Mouse (Mus musculus) cerebellum, adult 18-20 months (tissue): Measurements from ENCODE around the gene Pard3.

Experiments used
- DNase-seq, 2 experiments: peaks; one replicate each; pipeline ENCODE4 v3.0.0; 2021

Gene Pard3

DNA sequence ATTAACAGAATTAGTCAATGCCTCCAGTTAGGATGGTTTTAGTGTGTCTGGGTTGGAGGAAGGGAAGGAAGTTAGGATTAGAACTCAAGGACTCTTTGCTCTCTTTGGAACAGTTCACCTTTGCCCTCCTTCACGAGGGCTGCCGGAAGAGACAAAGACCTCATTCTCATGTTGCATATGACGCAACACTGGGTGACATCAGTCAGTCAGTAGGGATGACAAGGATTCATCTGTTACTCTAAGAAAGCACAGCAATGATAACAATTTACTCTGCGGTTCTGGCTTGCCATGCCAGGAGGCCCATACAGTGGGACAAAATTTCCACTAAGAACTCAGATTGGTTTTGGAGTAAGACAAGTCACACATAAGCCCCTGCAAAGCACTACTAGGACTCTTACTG, 187.1 kb downstream of the Pard3 start:
- no peak for DNase-seq

DNA sequence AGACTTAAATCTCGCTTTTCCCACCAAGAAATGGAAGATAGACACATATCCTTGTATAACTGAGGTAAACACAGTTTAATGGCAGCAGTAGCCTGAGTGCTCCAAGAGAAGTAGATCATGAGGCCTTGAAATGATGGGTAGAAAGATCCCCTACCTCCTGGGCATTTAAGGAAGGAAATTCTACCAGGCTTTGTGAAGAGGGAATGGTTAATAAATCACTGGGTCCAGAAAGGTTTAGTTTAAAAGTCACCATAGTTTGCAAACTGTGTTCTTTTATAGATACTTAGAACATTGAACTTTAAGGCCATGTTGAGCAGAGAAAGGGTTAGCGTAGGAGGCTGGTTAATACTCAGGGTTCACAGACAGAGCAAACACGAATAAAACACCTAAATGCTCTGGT, 187.8 kb downstream of the Pard3 start:
- no peak for DNase-seq

DNA sequence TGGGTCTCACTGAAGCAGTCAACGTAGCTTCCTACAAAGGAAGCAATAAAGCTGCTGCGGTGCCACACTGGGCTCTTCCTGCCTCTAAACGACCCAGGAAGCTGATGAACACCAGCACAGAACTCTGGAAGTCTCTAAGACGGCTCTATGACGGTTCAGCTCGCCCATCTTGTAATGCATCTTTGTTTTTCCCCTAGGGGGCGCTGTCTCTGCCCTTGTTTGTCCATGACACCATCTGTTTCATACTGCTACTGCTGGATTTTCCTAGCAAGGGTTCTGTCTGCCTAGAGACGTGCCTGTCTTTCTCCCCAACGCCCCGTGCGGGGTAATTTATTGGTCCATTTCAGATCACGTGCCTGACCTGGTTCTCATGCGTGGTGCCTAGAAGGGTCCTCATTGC, 188.3 kb downstream of the Pard3 start:
- DNase-seq, result no peak

DNA sequence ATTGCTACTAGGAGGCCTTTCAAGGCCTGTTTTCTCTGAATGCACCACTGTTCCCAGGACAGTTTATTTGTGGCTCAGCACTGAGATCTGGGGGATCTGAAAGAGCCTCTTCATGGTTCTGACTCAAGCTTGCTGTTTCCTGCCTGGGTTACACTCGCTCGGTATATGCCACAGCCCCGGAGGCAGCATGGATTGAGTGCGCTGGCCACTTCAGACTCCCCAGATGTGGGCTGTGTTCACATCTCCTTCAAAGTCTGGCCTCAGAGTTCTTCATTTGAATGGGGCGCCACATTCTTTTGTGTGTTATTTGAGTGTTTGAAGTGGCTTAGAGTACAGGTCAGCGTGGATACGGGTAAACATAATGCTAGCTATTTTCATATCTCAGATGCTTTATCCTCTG, 190.9 kb downstream of the Pard3 start:
- no peak for DNase-seq

DNA sequence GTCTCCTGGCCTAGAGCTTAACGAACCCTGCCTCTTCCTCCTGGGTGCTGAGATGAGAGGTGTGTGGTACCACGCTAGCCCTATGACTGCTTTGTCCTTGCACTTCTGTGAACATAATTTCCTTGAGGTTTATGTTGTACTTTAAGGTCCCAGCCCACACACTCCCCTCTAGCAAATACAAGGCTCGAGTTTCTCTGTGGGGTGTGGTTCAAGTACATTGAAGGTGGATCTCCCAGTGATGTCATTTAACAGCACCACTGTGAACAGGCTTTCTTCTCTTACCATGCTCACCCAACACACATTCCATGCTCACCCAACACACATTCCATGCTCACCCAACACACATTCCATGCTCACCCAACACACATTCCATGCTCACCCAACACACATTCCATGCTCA, 193.4 kb downstream of the Pard3 start:
- DNase-seq, result no peak

DNA sequence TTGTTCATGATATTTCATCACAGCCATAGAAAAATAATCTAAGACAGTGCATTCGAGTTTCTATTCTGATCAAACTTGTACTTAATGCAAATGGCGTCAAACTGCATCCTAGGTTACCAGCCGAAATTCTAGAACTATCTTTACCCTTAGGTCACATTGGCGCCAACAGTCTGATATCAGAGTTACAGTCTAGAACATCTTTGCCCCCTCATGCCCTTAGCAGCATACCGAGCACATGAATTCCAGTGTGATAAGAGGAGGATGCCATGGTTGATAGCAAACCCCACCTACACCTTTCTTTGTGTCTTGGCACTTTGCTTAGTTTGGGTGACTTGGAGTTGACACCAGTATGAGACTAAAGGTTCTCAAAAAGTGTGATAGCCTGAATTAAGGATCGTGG, 197.4 kb downstream of the Pard3 start:
- no peak for DNase-seq

DNA sequence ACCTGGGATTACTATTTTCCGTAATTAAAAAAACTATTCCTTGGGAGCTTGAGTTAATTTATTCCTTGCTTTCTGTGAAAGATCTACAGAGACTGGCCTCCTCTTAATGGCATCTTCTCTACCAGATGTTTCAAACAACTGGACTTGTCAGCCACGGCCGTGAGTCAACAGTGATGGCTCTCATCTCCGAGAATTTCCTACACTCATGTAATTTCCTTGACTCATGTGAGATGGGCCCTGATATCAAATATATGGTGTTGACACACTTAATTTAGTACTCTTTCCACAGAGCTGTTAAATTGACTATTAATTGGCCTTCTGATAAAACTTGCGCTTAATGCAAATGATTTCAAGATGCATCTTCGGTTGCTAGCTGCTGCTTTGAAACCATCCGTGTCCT, 198.3 kb downstream of the Pard3 start:
- DNase-seq, result no peak

DNA sequence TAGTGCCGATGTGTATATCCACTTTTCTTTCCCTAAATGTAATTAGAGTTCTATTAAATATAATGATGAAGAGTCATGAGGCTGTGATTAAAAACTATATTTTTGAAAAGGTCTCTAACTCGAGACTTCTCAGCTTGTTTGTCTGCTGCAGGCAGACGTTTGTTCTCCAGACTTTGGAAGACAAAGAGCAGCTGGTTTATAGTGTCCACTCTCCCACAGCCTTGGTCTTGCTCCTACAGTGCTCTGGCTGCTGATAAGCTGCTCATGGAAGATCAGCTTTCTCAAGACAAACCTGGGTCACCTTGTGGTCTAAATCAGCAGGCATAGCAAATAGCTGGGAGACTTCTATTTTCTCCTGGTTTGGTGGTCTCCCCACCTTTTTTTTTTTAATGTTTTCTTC, 198.7 kb downstream of the Pard3 start:
- no peak for DNase-seq

DNA sequence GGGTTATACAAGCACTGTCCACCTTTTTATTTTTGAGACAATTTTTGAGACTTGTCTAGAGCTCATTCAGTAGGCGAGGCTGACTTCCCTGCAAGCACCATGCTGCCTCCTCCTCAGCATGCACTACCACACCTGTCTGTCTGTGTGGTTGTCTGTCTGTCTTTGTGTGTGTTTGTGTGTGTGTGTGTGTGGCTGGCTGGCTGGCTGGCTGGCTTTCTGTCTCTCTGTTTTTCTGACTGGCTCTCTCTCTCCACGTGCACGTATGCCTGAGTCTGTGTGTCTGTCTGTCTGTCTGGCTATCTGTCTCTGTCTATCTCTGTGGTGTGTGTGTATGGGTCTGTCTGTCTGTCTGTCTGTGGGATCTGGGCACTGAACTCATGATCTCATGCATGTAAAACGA, 199.2 kb downstream of the Pard3 start:
- no peak for DNase-seq

DNA sequence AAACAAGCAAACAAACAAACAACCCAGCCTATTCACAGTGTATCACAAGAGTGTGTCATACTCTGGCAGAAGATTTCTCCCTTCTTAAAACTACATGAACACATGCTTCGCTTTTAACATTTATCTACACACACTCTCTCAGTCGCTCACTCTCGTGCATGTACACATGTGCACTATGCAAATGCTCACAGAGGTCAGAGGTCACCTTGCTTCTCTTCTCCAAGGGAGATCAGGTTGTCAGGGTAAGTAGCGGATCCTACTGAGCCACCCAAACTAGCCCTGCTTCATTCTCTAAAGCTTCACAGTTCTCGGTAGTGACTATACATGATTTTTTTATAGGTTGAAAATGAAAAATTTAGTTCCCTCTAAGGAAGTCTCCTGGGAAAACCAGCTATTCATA, 199.8 kb downstream of the Pard3 start:
- no peak for DNase-seq

DNA sequence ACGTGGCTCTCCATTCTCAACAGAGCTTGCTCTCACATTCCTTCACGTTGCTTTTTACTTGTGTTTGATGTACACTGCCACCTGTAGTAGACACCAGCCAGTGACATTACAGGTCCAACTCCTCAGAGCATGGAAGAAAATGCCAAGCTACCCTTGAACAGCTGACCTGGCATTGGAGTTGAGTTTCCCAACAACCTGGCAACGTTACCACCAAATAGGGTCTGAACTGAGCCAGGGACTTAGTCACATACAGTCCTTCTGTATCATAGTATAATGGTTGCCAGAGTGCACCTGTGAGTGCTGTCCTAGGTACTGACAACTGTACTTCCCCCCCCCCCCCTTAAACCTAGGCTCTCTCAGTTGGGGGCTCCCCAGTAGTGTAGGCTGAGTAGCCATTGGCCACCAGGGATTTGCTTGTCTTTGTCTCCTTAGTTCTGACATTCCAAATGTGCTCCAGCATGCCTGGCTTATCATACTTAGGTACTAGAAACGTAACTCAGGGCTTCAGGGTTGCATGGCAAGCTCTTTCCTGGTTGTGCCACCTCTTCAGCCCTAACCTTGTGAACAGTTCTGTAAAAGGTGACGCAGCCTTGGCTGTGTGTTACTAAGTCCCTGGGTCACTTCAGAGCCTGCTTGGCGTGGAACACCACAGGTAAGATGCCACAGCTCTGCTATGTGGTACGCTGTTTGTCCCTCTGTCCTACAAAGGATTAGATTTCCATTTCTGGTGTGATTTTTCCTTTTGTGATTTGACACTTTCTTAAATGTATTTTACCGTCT, 201.2 kb downstream of the Pard3 start:
- no peak for DNase-seq

DNA sequence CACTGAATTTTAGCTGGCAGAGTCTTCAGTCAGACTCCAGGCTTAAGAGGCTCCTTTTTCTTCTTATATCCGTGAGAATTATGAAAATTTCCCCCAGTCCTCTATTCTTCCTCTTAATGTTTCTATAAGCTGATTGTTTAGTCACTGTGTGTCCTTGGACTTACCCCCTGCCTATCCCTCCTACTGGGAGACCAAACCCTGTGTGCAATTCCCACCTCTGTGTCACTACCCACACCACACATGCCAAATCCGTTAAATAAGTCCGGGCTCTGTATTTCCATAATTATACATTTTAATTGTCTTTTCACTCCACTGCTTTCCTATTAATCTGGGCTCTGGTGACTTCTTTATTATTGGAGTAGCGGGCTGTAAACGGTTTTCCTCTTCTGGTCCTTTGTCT, 203.1 kb downstream of the Pard3 start:
- DNase-seq, result no peak

DNA sequence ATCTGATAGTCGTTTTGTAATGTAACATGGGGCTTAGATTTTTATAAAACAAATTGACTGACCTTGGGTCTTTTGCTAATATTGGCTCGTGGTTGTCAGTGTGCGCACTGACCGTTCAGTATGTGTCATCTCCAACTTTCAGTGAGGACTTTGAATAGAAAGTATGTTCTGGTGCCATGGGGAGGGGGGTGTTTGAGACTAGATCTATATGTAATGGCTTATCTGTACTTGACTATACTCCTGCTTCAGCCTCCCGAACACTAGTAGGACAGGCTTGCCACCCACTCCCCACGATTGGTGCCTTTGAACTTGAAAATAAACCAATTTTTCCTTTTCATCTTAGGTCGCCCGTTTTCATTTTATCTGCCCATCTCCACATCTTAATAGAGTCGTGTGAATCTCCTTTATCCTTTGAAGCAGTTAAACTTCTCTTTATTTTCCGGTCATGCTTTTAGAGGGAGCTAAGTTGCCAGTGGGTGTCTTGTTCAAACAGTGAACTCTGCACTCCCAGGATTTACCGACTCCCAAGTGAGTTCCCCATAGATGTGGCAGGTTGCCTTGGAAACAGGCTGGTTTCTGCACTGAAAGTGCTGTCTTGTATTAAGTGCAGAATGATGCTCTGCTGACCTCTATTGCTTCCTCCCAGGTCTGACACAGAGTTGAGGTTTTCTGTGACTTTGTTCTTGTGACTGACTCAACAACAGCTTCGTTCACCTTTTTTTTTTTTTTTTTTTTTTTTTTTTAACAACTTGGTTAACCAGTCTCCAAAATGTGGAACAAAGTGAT, 204.7 kb downstream of the Pard3 start:
- DNase-seq, result no peak

DNA sequence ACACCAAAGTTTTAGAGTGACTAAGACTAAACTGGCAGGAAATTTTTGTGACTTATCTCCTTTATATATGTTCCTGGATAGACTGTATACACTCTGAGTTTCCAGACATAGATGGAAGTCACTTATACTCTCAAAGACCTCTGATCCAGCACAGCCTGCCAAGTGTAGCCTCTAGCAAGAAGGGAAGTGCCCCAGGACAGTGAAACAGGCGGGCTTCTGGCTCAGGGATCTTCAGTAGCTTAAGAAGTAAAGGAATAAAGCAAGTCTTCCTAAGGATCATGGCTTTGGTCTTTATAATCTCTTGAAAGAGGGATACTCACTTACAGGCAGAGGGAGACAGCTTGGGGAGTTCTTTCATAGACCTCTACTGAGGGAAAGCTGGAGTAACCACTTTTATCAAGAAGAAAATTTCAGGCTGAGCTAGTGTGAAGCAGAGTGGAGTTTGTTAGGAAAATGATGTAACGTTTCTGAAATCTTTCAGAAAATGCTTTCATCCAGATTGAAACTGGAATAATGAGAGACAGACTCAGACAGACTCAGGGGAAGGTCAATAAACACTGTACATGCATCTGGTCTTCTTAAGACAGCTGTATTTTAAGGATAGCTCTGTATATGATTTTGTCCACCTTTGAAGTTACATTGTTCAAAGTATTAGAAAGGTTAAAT, 205.5 kb downstream of the Pard3 start:
- DNase-seq, result no peak

DNA sequence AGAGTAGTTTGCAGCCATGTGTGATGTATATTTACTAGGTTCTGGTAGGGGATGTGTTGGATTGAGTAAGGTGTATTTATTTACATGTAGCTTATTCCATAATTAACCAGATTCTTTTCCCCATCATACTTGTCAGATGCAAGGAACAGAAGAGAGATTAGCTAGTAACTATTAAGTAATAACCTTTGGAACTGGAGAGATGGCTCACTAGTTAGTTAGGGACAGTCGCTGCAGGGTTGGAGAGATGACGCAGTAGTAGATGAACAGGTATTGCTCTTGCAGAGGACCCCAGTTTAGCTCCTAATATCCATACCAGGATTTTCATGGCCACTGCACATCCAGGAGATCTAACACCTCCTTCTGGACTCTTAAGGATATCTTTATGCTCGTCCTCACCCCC, 207.5 kb downstream of the Pard3 start:
- DNase-seq, result no peak

DNA sequence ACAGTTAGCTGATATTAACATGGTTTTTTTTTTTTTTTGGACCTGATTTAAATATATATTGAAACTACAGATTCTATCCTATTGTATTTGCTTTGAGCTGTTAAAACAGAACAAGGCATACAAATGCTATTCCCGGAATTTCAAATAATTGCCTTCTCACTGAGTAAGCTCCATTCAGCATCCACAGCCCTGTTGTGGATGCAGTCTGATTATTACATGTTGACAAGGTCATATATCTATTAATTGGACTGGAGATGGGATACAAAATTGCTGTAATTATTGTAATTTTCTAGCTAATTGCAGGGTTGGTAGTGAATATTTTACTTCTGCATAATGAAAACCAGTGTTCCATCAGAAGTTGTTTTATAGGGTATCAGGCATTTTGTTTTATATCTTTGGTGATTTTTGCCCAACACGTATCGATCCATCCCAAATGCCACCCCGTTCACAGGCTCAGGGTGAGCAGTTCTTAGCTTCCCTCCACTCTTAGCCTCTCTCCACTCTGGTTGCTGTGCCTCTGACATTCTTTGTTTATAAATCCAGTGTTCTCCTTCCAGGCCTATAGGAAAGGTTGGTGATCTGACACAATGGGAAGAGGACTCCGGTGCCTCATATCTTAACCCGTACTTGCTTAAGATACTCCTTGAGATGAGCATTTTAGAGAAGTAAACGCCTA, 216.7 kb downstream of the Pard3 start:
- DNase-seq, result no peak

DNA sequence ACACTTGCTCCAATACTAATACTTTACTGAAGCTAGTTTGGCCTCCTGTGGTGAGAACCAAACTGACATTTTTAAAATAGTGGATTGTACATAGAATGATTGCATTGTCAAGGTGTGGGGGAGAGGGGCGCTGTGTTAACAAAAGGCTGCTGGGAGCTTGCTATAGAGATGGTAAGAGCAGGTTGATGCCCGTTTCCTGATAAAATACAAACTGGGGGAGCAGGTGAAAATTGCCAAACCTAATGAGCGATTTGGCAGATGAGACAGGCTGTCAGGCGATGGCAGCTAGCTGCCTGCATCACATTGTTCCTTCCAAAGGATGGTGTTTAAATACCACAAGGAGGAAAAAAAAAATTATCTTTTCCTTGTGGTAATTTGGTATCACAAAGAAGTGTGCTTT, 217.3 kb downstream of the Pard3 start:
- DNase-seq, result no peak

DNA sequence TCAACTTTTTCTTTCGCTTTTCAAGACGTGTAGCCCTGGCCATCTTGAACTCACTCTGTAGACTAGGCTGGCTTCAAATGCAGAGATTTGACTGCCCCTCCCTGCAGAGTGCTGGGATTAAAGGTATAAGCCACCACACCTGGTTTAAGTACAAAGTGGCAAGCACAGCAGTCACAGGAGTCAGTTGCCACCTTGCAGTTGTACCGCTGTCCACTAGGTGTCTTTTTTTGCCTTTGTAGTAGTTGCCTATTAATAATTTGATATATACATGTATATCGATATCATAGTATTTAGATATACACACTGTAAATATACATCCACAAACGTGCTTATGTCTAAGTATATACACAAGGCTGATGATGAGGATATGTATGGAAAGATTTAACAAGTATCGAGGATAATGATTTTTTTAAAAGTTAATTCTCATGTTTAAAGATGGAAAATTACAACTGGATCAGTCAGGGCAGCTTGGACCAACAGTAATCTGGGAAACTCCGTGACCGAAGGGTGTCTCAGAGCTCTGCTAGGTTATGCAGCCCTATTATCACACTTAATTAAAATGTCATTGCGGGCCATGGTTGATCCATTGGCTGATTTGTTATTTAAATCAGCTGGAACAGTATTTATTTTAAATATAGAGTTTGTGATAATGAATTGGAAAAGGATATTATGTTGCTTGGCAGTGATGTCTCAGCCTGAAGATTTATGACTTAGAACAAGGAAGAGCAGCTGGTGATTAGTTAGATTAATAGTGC, 220.9 kb downstream of the Pard3 start:
- DNase-seq, result no peak

DNA sequence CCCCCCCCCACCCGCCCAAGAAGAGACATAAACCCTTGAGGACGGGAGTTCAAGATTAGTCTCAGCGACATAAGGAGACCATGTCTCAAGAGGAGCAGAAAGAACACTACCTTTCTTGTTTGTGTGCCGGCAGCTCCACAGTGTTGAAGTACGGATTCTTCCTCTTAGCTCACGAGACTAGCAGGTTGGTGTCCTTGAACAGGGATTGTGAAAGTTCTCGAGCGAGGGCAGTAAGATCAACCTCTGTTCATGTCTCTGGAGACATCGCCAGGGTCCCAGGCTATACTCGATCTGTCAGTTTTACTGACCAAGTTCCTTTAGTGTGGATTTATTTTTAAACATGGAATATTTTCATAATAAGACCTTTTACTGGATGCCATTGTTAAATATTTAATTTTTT, 224.1 kb downstream of the Pard3 start:
- no peak for DNase-seq

DNA sequence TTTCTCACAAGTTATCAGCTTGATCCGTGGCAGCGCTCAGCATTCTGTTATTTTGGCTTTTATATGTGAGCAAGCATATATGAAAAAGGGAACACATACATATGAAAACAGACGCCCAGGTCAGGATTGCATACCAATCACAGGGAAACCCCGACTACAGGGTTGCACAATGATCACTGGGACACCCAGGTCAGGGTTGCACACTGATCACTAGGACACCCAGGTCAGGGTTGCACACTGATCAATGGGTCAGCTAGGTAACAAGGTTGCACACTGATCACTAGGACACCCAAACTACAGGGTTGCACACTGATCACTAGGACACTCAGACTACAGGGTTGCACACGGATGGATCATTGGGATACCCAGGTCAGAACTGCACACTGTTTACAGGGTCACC, 228.6 kb downstream of the Pard3 start:
- no peak for DNase-seq

DNA sequence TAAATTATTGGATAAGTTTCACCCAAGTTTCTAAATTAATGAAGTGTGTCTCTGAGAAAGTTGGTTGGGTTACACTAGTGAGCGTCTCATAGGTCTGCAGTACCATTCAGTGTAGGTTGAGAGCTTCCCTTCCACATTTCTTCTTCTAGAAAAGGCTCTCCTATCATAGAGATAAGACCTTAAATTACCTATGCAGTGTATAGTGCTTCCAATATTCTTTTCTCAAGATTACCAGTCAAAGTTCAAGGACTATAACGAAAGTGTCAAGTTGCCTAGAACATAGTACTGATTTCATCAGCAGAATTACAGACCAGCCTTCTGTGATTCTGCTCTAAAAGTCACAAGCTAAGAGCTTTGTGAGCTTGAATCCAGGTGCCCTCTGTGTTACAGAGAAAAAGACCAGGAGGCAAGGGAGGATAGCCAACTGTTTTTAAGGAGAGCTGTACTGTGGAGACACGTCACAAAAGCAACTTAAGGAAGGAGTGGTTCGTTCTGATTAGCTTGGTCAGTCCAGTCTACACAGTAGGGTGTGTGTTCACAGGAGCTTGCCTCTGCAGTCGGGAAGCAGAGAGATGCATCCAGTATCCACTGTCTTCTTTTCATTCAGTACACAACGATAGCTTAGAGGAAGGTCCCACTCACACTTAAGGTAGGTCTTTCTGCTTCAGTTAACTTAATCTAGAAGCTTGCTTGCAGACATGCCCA, 229.5 kb downstream of the Pard3 start:
- DNase-seq, result no peak

DNA sequence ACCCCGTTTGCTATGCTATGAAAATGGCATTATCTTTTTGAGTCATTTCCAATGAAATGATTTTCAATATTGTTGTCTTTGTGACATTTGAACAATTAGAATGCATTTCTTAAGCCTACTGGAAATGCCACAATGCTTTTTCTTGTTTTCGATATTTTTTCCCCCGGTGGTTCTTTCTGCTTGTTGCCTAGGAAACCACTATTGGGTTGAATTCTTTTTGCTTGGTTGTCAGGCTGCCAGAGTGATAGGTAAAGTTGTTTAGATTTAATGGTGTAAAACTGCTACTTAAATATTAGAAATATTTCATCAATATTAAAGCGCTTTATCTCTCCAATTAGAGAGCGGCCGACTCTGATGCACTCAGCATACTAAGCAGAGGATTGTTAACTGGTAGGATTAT, 230.4 kb downstream of the Pard3 start:
- DNase-seq, result no peak
